Mouse (Mus musculus) forebrain, embryonic 10.5 days (tissue): ENCODE measurements at regions not wholly inside any gene's neighbourhood (a gene's known extent, or its start where the extent isn't known, plus 50 kb on each side); places are given as distances from the start of the nearest gene placed in this dataset.

Experiments used
- DNase-seq: peaks from one replicate; pipeline ENCODE4 v3.0.0-alpha.2; 2017; ENCODE audit warnings: low spot score; ENCODE audit errors: extremely low spot score
- H3K27ac ChIP-seq: fragments of 300-500 bp; sonication (generic); 2 replicates; pipeline ENCODE4 v1.5.1; 2016; ENCODE audit warnings: mild to moderate bottlenecking
- H3K27me3 ChIP-seq: fragments of 300-500 bp; sonication (generic); 2 replicates; pipeline ENCODE4 v1.6.1; 2016; ENCODE audit warnings: mild to moderate bottlenecking; ENCODE audit not compliant: poor library complexity, severe bottlenecking
- H3K36me3 ChIP-seq: fragments of 300-500 bp; sonication (generic); replicated peaks from 2 replicates; pipeline ENCODE4 v1.6.1; 2016; ENCODE audit warnings: mild to moderate bottlenecking, moderate library complexity
- H3K4me1 ChIP-seq: fragments of 300-500 bp; sonication (generic); 2 replicates; pipeline ENCODE4 v1.6.1; 2016
- H3K4me3 ChIP-seq: fragments of 300-500 bp; sonication (generic); 2 replicates; pipeline ENCODE4 v1.5.1; 2016; ENCODE audit warnings: mild to moderate bottlenecking, moderate library complexity
- H3K9me3 ChIP-seq: fragments of 300-500 bp; sonication (generic); 2 replicates; pipeline ENCODE4 v1.6.1; 2016; ENCODE audit warnings: mild to moderate bottlenecking, moderate library complexity
- WGBS: fragments of 180-500 bp; shearing (Covaris S2); methylation state at CpG from one replicate; pipeline ENCODE4 v1.1.7; 2016; 5-methylcytosine and 5-hydroxymethylcytosine counted together

GRCm38 (mm10) chr2:38460367-38460766, 51.1 kb upstream of the Nek6 start:
- H3K27me3 ChIP-seq, result no peaks in the 10 kb centered on the region; the same call in 1 of the 2 replicates
- no peak for DNase-seq
- no peaks in the 10 kb centered on the region for H3K36me3 ChIP-seq
- WGBS, result 85% methylated on average over 2 of the region's 2 CpGs
- H3K4me1 ChIP-seq, result no peaks in the 10 kb centered on the region; the same call in 1 of the 2 replicates
- H3K27ac ChIP-seq, result 0 out of 2 replicates have a peak overlapping the region, but pooled peaks have one; percentile 35
- H3K9me3 ChIP-seq, result no peaks in the 10 kb centered on the region
- no peak overlapping the region for H3K4me3 ChIP-seq

- DNase-seq, result no peak
- Histone ChIP-seq H3K27me3 (no peaks in the 10 kb centered on the region; the same call in 1 of the 2 replicates), H3K27ac (peak overlapping the region; percentile 35), H3K4me3 (no peak overlapping the region), H3K9me3 (no peaks in the 10 kb centered on the region), H3K4me1 (no peaks in the 10 kb centered on the region; the same call in 1 of the 2 replicates), H3K36me3 (no peaks in the 10 kb centered on the region)
- WGBS, result 80% methylated on average over 6 of the region's 6 CpGs
Observed at GRCm38 (mm10) chr2:38460825-38461540, 50.5 kb upstream of the Nek6 start.
